Mouse (Mus musculus) embryonic fibroblast, embryonic 13.5 days (primary cell): ENCODE results near the gene Arhgap18. TPM values are rescaled to one million over a fixed set of nuclear protein-coding genes. Genes with fewer than 3 reads are reported as not detected.

Experiments
- H3K27ac ChIP-seq: 2 replicates; pipeline ENCODE4 v1.5.1; 2012; ENCODE audit warnings: low read length, control low read depth, inconsistent platforms; ENCODE audit not compliant: insufficient read depth
- H3K4me1 ChIP-seq: 2 replicates; pipeline ENCODE4 v1.6.1; 2011; ENCODE audit warnings: low read length; ENCODE audit not compliant: control insufficient read depth, insufficient read depth
- H3K4me3 ChIP-seq: 2 replicates; pipeline ENCODE4 v1.5.1; 2011; ENCODE audit warnings: mild to moderate bottlenecking, control low read depth, low read length; ENCODE audit not compliant: insufficient read depth
- CTCF ChIP-seq: IDR thresholded peaks from 2 replicates; pipeline ENCODE4 v1.5.1; 2011; ENCODE audit warnings: mild to moderate bottlenecking, control low read depth, low read length, moderate library complexity, borderline replicate concordance; ENCODE audit not compliant: insufficient read depth
- POLR2A ChIP-seq: IDR thresholded peaks from 2 replicates; pipeline ENCODE4 v1.6.1; 2011; ENCODE audit warnings: low read depth, mild to moderate bottlenecking, control low read depth, low read length, moderate library complexity
- polyA plus RNA-seq: library from polyadenylated mRNA; stranded (reverse); fragments of >200 nt; gene quantifications from 2 replicates; pipeline ENCODE4 v1.2.4, GENCODE M21; 2011; ENCODE audit warnings: low read depth; ENCODE audit not compliant: missing spikeins, insufficient read length

Arhgap18 gene
- polyA plus RNA-seq, 1 experiment: 9.4 TPM

GRCm38 (mm10) chr10:26855851-26856535 lies 102.8 kb downstream of the Arhgap18 start:
- no peak for TF ChIP-seq POLR2A
- TF ChIP-seq CTCF: no peak
- no peak overlapping the region for H3K4me3 ChIP-seq
- H3K27ac ChIP-seq: no peak overlapping the region
- H3K4me1 ChIP-seq: peaks cover 3% of the 10 kb centered on the region; the same call in 1 of the 2 replicates

- Histone ChIP-seq H3K4me3 (no peak overlapping the region), H3K27ac (no peak overlapping the region), H3K4me1 (peaks cover 3% of the 10 kb centered on the region; the same call in 1 of the 2 replicates)
- no peak for TF ChIP-seq POLR2A
- no peak for TF ChIP-seq CTCF
Measured at GRCm38 (mm10) chr10:26857583-26857982, 104.4 kb downstream of the Arhgap18 start.

- Histone ChIP-seq H3K4me1 (peaks cover 3% of the 10 kb centered on the region; the same call in 1 of the 2 replicates), H3K4me3 (no peak overlapping the region), H3K27ac (no peak overlapping the region)
- TF ChIP-seq CTCF (no peak), POLR2A (no peak)
Measured at GRCm38 (mm10) chr10:26858537-26858936, 105.3 kb downstream of the Arhgap18 start.

- TF ChIP-seq CTCF: no peak
- TF ChIP-seq POLR2A: no peak
- H3K4me1 ChIP-seq: no peaks in the 10 kb centered on the region
- H3K4me3 ChIP-seq: no peak overlapping the region
- H3K27ac ChIP-seq: no peak overlapping the region
Measured at GRCm38 (mm10) chr10:26861231-26861630, 108.0 kb downstream of the Arhgap18 start.

- no peak for TF ChIP-seq POLR2A
- no peak for TF ChIP-seq CTCF
- Histone ChIP-seq H3K4me1 (no peaks in the 10 kb centered on the region), H3K27ac (no peak overlapping the region), H3K4me3 (no peak overlapping the region)
Measured at GRCm38 (mm10) chr10:26862207-26862606, 109.0 kb downstream of the Arhgap18 start.

- H3K4me1 ChIP-seq: no peaks in the 10 kb centered on the region
- H3K27ac ChIP-seq: no peak overlapping the region
- no peak overlapping the region for H3K4me3 ChIP-seq
- TF ChIP-seq CTCF (no peak), POLR2A (no peak)
Measured at GRCm38 (mm10) chr10:26863982-26864381, 110.8 kb downstream of the Arhgap18 start.

GRCm38 (mm10) chr10:26870802-26871201 lies 117.6 kb downstream of the Arhgap18 start:
- Histone ChIP-seq H3K4me1 (no peaks in the 10 kb centered on the region), H3K27ac (no peak overlapping the region), H3K4me3 (no peak overlapping the region)
- TF ChIP-seq POLR2A (no peak), CTCF (no peak)

GRCm38 (mm10) chr10:26877309-26877708 lies 124.1 kb downstream of the Arhgap18 start:
- H3K4me3 ChIP-seq: no peak overlapping the region
- no peak for TF ChIP-seq CTCF
- TF ChIP-seq POLR2A: no peak
- no peaks in the 10 kb centered on the region for H3K4me1 ChIP-seq
- no peak overlapping the region for H3K27ac ChIP-seq

- Histone ChIP-seq H3K4me1 (no peaks in the 10 kb centered on the region), H3K27ac (no peak overlapping the region), H3K4me3 (no peak overlapping the region)
- TF ChIP-seq CTCF (no peak), POLR2A (no peak)
Measured at GRCm38 (mm10) chr10:26878924-26879600, 125.8 kb downstream of the Arhgap18 start.

GRCm38 (mm10) chr10:26884949-26885348 lies 131.7 kb downstream of the Arhgap18 start:
- H3K4me1 ChIP-seq: no peaks in the 10 kb centered on the region
- TF ChIP-seq POLR2A (no peak), CTCF (no peak)
- H3K4me3 ChIP-seq: no peak overlapping the region
- H3K27ac ChIP-seq: no peak overlapping the region
